Mouse (Mus musculus) erythroblast, embryonic 14.5 days (primary cell): ENCODE results near the gene Hus1b.

Experiments used
- GATA1 ChIP-seq: IDR thresholded peaks from 2 replicates; pipeline ENCODE4 v1.6.1; 2012; ENCODE audit warnings: low read length, inconsistent platforms, mixed read lengths
- TAL1 ChIP-seq: IDR thresholded peaks from 3 replicates; pipeline ENCODE4 v1.6.1; 2012; ENCODE audit warnings: low read length, inconsistent platforms, mixed read lengths

DNA sequence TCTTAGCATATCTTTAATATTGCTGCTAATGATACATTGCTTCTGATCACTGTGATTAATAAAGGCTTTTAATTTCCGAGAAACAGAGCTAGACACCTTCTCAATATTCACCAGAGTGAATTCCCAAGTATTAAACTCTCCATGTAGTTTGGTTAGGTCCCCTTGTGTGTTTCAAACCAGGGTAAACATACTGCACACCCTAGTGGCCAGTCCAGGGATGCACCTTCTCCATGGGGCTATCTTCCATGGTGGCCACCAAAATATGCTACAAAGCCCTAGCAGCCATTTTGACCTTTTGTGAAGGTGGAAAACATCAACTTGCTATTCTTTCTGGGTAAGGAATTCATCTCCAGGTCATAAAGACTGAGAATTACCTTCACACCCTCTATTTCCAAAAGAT is 34.1 kb upstream of the Hus1b start:
- TF ChIP-seq GATA1 (no peak), TAL1 (no peak)
